Mouse (Mus musculus) inflammation-experienced regulatory T-cells, adult 16 weeks (primary cell): ENCODE measurements around the gene Gm49366. TPM values are rescaled to one million over a fixed set of nuclear protein-coding genes. Genes with fewer than 3 reads are reported as not detected.

Experiments used
- polyA plus RNA-seq: library from polyadenylated mRNA; unstranded; fragments of 100-300 nt; shearing (Covaris generic); gene quantifications from one replicate; pipeline ENCODE4 v1.2.1, GENCODE M21; 2017

Gene Gm49366
- not detected for polyA plus RNA-seq

GRCm38 (mm10) chr12:84038691-84039111 lies at the start of gene Gm49366:
TSS of gene Gm49366 (plus strand) at chr12:84038935.

DNA sequence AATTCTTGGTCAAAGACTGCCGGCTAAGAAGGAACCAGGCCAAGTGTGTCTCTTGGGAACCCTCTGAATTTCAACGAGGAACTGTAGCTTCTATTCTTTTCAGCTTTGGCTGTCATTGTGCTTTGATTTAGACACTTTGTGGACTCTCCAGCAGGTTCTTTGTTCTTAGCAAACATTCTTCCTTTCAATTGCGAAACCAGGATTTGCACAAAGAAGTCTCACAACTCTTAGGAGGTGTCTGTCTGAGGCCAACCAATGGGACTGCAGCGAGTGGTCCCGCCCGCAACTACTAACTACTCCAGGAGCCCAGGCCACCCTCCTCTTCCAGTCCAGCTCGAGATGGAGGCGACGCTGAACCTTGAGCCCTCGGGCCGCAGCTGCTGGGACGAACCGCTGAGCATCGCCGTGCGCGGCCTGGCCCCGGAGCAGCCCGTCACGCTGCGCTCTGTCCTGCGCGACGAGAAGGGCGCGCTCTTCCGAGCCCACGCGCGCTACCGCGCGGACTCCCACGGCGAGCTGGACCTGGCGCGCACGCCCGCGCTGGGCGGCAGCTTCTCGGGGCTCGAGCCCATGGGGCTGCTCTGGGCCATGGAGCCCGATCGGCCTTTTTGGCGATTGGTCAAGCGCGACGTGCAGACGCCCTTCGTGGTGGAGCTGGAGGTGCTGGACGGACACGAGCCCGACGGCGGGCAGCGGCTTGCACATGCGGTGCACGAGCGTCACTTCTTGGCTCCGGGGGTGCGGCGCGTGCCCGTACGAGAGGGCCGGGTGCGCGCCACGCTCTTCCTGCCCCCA lies 29.4 kb upstream of the Gm49366 start, which contains the start of gene Acot1:
Gene Acot1 (plus strand): TSS at position 320 of the 795 bp plus-strand sequence.

DNA sequence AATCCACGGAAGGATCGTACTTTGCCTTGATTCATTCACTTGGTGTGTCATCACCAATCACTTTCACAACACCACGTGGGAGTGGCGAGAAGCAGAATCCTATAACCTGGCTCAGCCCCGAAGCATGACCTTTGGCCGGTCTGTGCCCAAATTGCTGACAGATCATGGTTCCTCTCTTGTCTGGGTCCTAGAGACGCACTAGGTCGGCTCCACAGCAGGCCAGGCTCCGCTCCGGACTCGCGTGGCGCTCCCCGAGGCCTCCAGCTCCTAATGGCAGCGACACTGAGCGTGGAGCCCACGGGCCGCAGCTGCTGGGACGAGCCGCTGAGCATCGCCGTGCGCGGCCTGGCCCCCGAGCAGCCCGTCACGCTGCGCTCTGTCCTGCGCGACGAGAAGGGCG lies 494 bp upstream of the Gm49366 start, which contains the start of gene Acot4:
Gene Acot4 (plus strand): TSS at position 139 of the 400 bp plus-strand sequence.

DNA sequence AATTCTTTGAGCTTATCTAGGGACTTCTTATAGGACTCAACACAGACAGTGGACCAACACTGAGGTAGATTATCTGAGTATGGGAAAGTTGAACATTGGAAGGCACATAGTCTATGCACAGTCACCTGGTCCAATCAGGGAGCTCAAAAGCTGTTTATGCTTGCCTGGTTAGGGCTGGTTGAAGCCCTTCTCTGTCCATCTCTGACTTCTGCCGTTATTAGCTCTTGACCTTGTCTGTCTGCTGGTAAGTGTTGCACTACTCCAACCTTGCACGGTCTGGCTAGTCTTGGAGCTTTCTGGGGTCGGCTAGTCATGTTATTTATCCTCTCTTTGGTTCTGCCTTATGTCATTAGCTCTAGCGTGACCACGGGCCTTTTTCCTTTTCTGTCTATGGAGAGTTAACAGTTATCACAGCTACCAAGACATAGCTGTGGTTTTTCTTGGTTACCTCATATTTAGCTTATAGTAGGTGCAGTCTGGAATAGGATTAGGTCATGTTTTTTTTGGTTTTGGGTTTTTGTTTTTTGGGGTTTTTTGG lies 13.3 kb downstream of the Gm49366 start, which contains the start of gene Acot3:
Gene Acot3 (plus strand): TSS at position 208 of the 538 bp plus-strand sequence.

DNA sequence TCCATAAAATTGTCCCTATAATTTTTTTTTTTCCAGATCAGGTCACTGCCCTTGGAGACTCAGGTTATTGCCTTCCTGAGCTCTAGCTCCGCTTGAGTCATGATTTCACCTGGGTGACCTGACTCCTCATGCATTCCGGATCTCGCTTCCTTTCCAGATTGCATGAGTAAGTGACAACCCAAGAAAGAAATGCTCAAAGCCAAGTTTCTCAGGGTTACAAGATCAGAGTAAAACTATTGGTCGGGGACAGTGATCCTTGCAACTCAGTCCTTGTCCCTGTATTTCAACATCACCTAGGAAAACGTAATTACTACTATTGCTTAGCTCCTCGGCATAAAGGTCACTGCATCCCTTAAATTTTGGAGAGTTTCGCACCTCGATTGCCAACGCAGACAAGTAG lies 30.3 kb downstream of the Gm49366 start, which contains the start of gene Acot5:
Gene Acot5 (plus strand): TSS at position 340 of the 400 bp plus-strand sequence.

DNA sequence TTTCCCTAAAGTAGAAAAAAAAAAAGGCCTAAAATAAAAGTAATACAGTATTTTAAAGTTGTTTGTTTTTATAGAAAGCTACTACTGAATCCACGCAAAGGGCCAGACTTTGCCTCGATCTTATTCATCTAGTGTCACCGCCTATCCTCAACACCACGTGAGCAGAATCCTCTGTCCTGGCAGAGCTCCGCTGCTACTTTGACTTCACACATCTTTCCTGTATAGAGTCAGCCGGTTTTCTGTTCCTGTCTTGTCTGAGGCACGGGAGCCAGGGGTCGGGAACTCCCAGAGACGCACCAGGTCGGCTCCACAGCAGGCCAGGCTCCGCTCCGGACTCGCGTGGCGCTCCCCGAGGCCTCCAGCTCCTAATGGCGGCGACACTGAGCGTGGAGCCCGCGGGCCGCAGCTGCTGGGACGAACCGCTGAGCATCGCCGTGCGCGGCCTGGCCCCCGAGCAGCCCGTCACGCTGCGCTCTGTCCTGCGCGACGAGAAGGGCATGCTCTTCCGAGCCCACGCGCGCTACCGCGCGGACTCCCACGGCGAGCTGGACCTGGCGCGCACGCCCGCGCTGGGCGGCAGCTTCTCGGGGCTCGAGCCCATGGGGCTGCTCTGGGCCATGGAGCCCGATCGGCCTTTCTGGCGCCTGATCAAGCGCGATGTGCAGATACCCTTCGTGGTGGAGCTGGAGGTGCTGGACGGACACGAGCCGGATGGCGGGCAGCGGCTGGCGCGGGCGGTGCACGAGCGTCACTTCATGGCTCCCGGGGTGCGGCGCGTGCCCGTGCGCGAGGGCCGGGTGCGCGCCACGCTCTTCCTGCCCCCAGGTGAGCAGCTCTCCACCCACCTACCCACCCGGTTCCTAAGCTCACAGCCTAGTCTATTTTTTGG lies 62.1 kb downstream of the Gm49366 start, which contains the start of gene Acot6:
Gene Acot6 (plus strand): TSS at position 51 of the 889 bp plus-strand sequence.

Other genes starting within 250 kb of the Gm49366 start
- gene Numb, start 117.0 kb upstream of the Gm49366 start, polyA plus RNA-seq: 56.8 TPM
- 2.3 TPM for gene Riox1, start 88.3 kb upstream of the Gm49366 start, polyA plus RNA-seq
- gene Heatr4, start 54.1 kb upstream of the Gm49366 start, polyA plus RNA-seq: not detected
- 1.3 TPM for gene Acot2, start 51.1 kb upstream of the Gm49366 start, polyA plus RNA-seq
- gene Acot1, start 29.4 kb upstream of the Gm49366 start, polyA plus RNA-seq: not detected
- gene Acot4, start 556 bp upstream of the Gm49366 start, polyA plus RNA-seq: 0.15 TPM
- gene Acot3, start 13.2 kb downstream of the Gm49366 start, polyA plus RNA-seq: not detected
- not detected for gene Acot5, start 30.4 kb downstream of the Gm49366 start, polyA plus RNA-seq
- gene Acot6, start 61.7 kb downstream of the Gm49366 start, polyA plus RNA-seq: 0.55 TPM
- 0.93 TPM for gene Dnal1, start 75.4 kb downstream of the Gm49366 start, polyA plus RNA-seq
- gene Pnma1, start 109.6 kb downstream of the Gm49366 start, polyA plus RNA-seq: not detected
- 32.9 TPM for gene Elmsan1, start 179.9 kb downstream of the Gm49366 start, polyA plus RNA-seq
- 39.0 TPM for gene Ptgr2, start 246.3 kb downstream of the Gm49366 start, polyA plus RNA-seq